Mouse (Mus musculus): ENCODE data around the gene Flnb.
A peak's percentile ranks its signal among the peaks of the same experiment; 100 is the strongest.

Gene Flnb

GRCm38 (mm10) chr14:7863871-7864505 is 46.2 kb downstream of the Flnb start:
- no peak for DNase-seq

GRCm38 (mm10) chr14:7864506-7864899 is 46.7 kb downstream of the Flnb start:
- no peak for DNase-seq

GRCm38 (mm10) chr14:7867224-7867623 is 49.5 kb downstream of the Flnb start:
- DNase-seq: no peak

GRCm38 (mm10) chr14:7867841-7868240 is 50.1 kb downstream of the Flnb start:
- DNase-seq: no peak

GRCm38 (mm10) chr14:7869796-7870195 is 52.0 kb downstream of the Flnb start:
- DNase-seq: no peak

- no peak for DNase-seq
These were observed 55.8 kb downstream of the Flnb start for GRCm38 (mm10) chr14:7873552-7873951.

GRCm38 (mm10) chr14:7874495-7874894 is 56.7 kb downstream of the Flnb start:
- no peak for DNase-seq

- DNase-seq: no peak
These were observed 60.2 kb downstream of the Flnb start for GRCm38 (mm10) chr14:7877957-7878356.

GRCm38 (mm10) chr14:7880389-7880788 is 62.6 kb downstream of the Flnb start:
- DNase-seq: no peak

GRCm38 (mm10) chr14:7881533-7881932 is 63.8 kb downstream of the Flnb start:
- DNase-seq: no peak

- no peak for DNase-seq
These were observed 64.3 kb downstream of the Flnb start for GRCm38 (mm10) chr14:7882050-7882449.

GRCm38 (mm10) chr14:7884158-7884557 is 66.4 kb downstream of the Flnb start:
- DNase-seq: no peak

- no peak for DNase-seq
These were observed 67.1 kb downstream of the Flnb start for GRCm38 (mm10) chr14:7884841-7885240.

- no peak for DNase-seq
These were observed 67.8 kb downstream of the Flnb start for GRCm38 (mm10) chr14:7885540-7885939.

- DNase-seq: no peak
These were observed 68.3 kb downstream of the Flnb start for GRCm38 (mm10) chr14:7886008-7886407.

- DNase-seq: no peak
These were observed 69.4 kb downstream of the Flnb start for GRCm38 (mm10) chr14:7887171-7887570.

- DNase-seq: no peak
These were observed 70.5 kb downstream of the Flnb start for GRCm38 (mm10) chr14:7888294-7888693.

- DNase-seq: no peak
These were observed 71.3 kb downstream of the Flnb start for GRCm38 (mm10) chr14:7888811-7889651.

GRCm38 (mm10) chr14:7889834-7890233 is 72.1 kb downstream of the Flnb start:
- DNase-seq: no peak

- DNase-seq: no peak
These were observed 73.6 kb downstream of the Flnb start for GRCm38 (mm10) chr14:7891401-7891800.

- DNase-seq: peak; percentile 45
These were observed 78.4 kb downstream of the Flnb start for GRCm38 (mm10) chr14:7896126-7896525.

- DNase-seq: no peak
These were observed 78.9 kb downstream of the Flnb start for GRCm38 (mm10) chr14:7896699-7897098.

GRCm38 (mm10) chr14:7899986-7900385 is 82.2 kb downstream of the Flnb start:
- no peak for DNase-seq

GRCm38 (mm10) chr14:7900481-7901049 is 82.8 kb downstream of the Flnb start:
- peak; percentile 7 for DNase-seq

Data from lung, postnatal 14 days (tissue).